Mouse (Mus musculus): Measurements from ENCODE around the gene Usp8.

Usp8 gene

GRCm38 (mm10) chr2:126735339-126736073 lies 28.4 kb downstream of the Usp8 start:
- no peak for DNase-seq (ENCODE audit: low read depth in 1 of 2, low spot score in 2 of 2)

DNA sequence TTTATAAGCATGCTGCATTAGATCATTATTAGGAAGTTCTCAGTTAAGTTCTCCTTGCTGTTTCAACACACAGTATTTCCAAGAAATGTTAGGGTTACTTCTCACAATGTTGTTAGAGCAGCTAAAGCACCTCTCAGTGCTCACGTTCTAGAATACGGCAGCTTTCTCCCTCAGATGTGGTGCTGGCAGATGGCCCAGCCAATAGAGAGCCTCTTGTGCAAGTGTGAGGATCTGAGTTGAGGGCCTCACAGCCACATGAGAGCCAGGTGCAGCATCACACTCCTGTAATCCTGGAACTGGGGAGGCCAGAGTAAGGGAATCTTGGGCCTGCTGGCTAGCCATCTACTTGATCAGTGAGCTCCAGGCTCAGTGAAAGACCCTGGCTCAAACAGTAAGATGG lies 33.2 kb downstream of the Usp8 start:
- DNase-seq (ENCODE audit: low read depth in 1 of 2, low spot score in 2 of 2): no peak

DNA sequence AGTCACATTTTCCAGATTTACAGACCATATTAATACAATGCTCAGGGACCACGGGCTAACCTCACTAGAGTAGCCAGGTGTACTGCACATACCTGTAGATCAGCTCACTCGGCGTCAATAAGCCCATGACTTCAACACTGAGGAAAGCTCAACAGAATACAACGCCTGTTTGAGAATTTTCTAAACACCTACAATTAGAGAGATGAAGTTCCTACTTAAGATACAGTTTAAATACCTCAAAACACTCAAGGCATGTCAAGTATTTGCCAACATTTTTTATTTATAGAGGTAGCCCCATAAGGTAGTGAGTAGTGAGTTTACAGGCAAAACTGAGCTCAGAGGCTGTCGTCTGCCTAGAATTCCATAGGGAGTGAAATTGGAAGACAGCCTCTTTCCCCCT lies 36.3 kb downstream of the Usp8 start:
- no peak for DNase-seq (ENCODE audit: low read depth in 1 of 2, low spot score in 2 of 2)

DNA sequence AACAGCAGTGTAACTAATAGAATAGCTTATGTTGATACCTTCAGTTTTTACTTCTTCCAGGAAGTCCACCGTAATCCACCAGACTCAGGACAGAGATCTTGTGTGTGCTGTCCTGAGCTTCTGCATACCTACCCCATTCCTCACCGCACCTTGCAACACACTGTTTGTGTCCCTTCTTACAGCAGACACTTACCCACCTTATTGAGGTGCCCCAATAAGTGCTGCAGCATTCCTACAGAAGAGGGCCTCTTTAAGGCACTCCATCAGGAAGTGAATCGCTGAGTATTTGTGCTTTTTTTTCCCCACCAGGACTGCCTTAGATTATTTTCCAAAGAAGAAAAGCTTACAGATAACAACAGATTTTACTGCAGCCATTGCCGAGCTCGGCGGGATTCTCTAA lies 48.5 kb downstream of the Usp8 start:
- no peak for DNase-seq (ENCODE audit: low read depth in 1 of 2, low spot score in 2 of 2)

- no peak for DNase-seq (ENCODE audit: low read depth in 1 of 2, low spot score in 2 of 2)
Observed at GRCm38 (mm10) chr2:126759351-126759750, 52.2 kb downstream of the Usp8 start.

GRCm38 (mm10) chr2:126765867-126766582 lies 58.9 kb downstream of the Usp8 start:
- no peak for DNase-seq (ENCODE audit: low read depth in 1 of 2, low spot score in 2 of 2)

DNA sequence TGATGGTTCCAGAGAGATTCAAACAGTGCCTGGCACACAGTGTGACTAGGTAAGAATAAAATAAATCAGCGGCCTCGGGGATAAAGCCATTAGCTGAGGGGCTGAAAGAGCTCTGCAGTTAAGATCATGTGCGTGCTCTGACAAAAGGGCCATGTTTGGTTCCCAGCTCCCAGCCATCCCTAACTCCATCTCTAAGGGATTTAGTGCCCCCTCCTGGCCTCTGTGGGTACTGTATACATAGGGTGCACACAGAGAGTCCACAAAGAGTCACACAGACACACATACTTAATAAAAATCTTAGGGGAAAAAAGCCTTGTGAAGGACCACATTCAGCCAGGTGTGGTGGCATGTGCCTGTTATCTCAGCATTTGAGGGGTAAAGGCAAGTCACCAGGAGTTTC lies 60.5 kb downstream of the Usp8 start:
- DNase-seq (ENCODE audit: low read depth in 1 of 2, low spot score in 2 of 2): no peak

DNA sequence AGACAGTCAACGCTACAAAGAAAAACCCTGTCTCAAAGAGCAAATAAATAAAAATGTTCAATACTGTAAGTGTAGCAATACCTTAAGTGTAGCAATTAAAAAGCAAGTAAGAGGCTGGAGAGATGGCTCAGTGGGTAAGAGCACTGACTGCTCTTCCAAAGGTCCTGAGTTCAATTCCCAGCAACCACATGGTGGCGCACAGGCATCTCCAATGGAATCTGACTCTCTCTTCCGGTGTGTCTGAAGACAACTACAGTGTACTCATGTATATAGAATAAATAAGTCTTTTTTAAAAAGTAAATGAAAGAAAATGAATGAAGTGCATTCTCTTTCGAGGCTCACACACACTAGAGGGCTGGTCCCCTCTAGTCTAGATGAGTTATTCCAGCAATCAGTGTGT lies 61.1 kb downstream of the Usp8 start:
- DNase-seq (ENCODE audit: low read depth in 1 of 2, low spot score in 2 of 2): no peak

DNA sequence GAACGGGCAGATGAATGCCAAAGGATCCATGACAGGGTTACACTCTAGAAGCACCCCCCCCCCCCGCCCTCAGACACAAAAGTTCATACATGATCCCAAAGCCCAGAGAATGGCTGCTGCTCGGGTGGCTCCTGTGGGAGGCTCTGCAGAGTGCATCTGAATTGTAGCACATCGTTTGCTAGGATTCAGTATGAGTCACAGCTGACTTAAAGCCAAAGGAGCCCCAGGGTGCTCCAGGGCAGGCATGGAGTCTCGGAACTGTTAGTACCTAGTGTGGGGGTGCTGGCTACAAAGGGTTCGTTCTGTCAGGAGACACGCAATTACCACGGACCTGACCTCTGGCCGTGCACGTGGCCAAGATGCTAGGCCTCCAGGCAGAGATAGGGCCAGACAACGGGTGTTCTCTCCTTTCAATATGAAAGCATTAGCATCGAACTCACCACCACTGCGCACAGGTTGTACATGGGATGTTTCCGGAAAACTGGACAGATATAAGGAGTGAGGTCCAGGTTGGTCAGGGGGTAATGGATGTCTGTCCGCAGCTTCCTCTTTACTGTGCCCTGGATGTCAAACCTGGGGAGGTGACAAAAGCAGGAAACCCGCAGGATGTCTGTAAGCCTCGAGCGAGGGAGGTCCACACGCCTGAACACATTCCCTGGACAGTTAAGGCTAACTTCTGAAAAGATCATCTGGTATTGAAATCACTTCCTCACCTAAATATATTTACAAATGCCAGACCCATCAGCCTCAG lies 62.5 kb downstream of the Usp8 start:
- DNase-seq (ENCODE audit: low read depth in 1 of 2, low spot score in 2 of 2): no peak

GRCm38 (mm10) chr2:126772217-126772616 lies 65.1 kb downstream of the Usp8 start:
- no peak for DNase-seq (ENCODE audit: low read depth in 1 of 2, low spot score in 2 of 2)

DNA sequence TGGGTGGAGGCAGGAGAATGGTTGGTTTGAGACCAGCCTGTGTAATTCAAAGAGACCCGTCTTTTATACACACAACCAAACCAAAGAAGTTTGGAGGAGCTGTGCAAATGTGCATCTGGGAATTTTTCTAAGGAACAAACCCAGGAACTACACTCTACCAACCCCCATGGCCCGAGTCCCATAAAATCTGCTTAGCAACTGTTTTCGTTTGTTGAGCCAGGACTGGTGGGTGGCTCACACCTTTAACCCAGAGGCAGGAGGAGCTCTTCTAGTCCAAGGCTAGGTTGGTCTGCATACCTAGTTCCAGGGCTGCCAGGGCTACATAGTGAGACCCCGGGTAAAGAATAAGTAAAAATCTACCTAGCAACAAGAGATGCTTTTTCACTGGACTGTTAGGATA lies 68.8 kb downstream of the Usp8 start:
- DNase-seq (ENCODE audit: low read depth in 1 of 2, low spot score in 2 of 2): no peak

- DNase-seq (ENCODE audit: low read depth in 1 of 2, low spot score in 2 of 2): no peak
Observed at GRCm38 (mm10) chr2:126776416-126776815, 69.3 kb downstream of the Usp8 start.

DNA sequence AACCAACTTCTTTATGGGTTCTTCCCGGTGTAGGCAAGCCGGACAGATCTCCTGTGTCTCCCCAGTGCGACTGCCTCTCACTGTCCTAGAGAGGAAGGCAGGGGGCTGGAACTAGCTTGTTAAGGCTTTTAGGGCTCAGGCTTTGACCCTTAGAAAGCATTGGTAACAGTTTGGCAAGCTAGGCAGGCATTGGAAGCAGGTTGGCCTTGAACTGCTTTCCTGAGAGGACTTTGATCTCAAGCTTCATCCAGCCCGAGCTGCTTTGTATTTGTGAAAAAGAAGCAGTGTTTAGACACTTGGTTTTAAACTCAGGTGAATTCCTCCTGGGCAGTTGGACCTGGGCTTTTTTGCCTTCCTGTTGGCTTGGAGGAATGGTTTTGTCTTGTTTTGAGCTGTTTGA lies 71.7 kb downstream of the Usp8 start:
- DNase-seq (ENCODE audit: low read depth in 1 of 2, low spot score in 2 of 2): no peak

- no peak for DNase-seq (ENCODE audit: low read depth in 1 of 2, low spot score in 2 of 2)
Observed at GRCm38 (mm10) chr2:126780286-126780685, 73.2 kb downstream of the Usp8 start.

DNA sequence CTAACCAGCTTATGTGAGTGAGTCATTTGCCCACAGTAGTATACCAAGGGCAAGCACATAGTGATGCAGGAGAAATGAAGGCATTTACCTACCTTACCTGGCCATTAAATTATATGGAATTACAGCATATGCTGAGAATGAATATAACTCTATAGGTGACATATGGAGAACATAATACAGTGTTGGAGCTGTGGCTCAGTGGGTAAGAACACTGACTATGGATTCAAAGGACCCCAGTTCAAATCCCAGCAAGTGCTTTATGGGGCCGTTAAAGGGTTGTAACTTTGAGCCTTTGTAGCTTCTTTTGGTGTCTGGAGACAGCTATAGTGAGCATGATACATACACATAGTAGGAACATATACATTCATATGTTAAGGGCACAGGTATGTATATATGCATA lies 74.3 kb downstream of the Usp8 start:
- DNase-seq (ENCODE audit: low read depth in 1 of 2, low spot score in 2 of 2): no peak

DNA sequence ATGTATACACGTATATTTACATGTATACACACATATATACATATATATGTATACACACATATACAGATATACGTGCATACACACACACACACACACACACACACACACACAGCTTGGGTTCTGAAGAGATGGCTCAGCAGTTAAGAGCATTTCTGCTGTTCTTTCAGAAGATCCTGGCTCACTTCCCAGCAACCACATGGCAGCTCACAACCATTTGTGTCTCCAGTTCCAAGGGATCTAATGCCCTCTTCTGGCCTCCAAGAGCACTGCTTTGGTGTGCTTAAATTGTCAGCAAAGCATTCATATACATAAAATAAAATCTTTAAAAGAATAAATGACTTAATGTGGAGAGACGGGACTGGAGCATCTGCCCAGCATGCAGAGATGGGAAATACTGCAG lies 75.3 kb downstream of the Usp8 start:
- no peak for DNase-seq (ENCODE audit: low read depth in 1 of 2, low spot score in 2 of 2)

DNA sequence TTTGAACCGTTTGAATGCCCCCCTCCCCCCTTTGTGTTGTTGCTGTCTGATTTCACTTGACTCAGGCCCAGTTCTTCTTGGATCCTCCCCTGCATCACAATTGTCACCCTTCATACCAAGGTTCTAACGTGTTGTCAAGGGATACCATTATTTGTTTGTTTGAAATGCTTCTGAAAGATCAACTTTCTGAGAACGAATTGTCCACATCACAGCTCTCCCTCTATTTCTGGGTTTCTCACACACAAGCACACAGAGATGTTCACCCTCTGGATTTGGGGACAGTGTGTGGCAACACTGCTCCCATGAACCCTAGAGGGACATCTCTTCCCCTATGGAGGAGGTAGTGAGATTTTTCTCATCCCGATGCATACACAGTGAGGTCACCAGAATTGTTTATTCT lies 76.2 kb downstream of the Usp8 start, which contains the start of gene Usp50:
Gene Usp50, minus strand, starts transcription at position 101 of the 400 bp plus-strand sequence.
- DNase-seq (ENCODE audit: low read depth in 1 of 2, low spot score in 2 of 2): no peak

- no peak for DNase-seq (ENCODE audit: low read depth in 1 of 2, low spot score in 2 of 2)
Observed at GRCm38 (mm10) chr2:126787721-126788342, 80.7 kb downstream of the Usp8 start.

- DNase-seq (ENCODE audit: low read depth in 1 of 2, low spot score in 2 of 2): no peak
Observed at GRCm38 (mm10) chr2:126792611-126793010, 85.5 kb downstream of the Usp8 start.

DNA sequence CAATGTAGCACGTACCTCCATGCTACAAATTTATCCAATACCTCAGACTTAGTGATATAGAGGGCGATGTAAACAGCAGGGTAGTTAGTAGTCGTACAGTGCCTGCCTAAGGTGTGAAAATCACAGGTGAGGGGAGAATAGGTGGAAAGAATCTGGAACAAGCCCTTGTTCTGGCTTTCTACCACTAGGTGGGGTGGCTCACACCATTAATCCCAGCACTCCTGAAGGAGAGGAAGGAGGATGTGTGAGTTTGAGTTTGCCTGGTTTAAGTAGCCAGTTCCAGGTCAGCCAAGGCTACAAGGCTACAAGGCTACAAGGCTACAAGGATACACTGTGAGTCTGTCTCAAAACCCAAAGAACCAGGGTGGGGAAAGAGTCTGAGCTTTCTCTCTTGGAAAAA lies 88.6 kb downstream of the Usp8 start:
- DNase-seq (ENCODE audit: low read depth in 1 of 2, low spot score in 2 of 2): no peak

DNA sequence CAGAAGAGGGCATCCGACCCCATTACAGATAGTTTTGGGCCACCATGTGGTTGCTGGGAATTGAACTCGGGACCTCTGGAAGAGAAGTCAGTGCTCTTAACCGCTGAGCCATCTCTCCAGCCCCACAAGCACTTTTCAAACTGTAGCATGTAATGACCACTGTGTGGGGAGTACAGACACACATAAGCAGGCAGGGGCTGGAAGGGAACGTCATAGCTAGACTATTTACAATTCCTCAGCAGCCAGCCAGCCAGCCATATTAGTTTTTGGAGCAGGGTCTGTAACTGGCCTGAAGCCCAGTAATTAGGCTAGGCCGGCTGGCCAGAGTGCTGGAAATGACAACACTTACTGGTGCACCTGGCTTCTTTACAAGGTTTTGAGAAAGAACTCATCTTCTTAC lies 91.3 kb downstream of the Usp8 start:
- no peak for DNase-seq (ENCODE audit: low read depth in 1 of 2, low spot score in 2 of 2)

GRCm38 (mm10) chr2:126801980-126802379 lies 94.9 kb downstream of the Usp8 start:
- no peak for DNase-seq (ENCODE audit: low read depth in 1 of 2, low spot score in 2 of 2)

Measured in monocyte, adult 2 months (primary cell).